Mouse (Mus musculus): ENCODE measurements around the gene Trak1. TPM values are rescaled to one million over a fixed set of nuclear protein-coding genes. Genes with fewer than 3 reads are reported as not detected.

The Trak1 gene
- polyA plus RNA-seq, 1 experiment from 2014 or later, result 5.1 TPM

GRCm38 (mm10) chr9:121257106-121257505 is 40.2 kb upstream of the Trak1 start:
- H3K4me3 ChIP-seq (ENCODE audit: low read depth, low read length), result no peak overlapping the region
- H3K27me3 ChIP-seq (ENCODE audit: insufficient read depth, low read length), result no peaks in the 10 kb centered on the region
- H3K9ac ChIP-seq (replicated peaks), result no peak overlapping the region
- WGBS (ENCODE audit: insufficient replicate concordance), result 81% methylated on average over 9 of the region's 9 CpGs
- no peak overlapping the region for H3K27ac ChIP-seq (ENCODE audit: low read depth)
- H3K4me1 ChIP-seq (ENCODE audit: insufficient read depth), result no peaks in the 10 kb centered on the region
- H3K4me2 ChIP-seq (ENCODE audit: low read depth, low read length), result no peak overlapping the region
- no peaks in the 10 kb centered on the region for H3K9me3 ChIP-seq (ENCODE audit: low read length)
- ATAC-seq (no peak), DNase-seq (no peak)
- H3K36me3 ChIP-seq (replicated peaks; ENCODE audit: insufficient read depth, low read length), result no peaks in the 10 kb centered on the region
- TF ChIP-seq CTCF (IDR thresholded peaks at IDR 0.05; ENCODE audit: low read depth), result no peak
- TF ChIP-seq EP300 (IDR thresholded peaks at IDR 0.05; ENCODE audit: low read depth), result no peak

GRCm38 (mm10) chr9:121265307-121265706 is 32.0 kb upstream of the Trak1 start:
- Histone ChIP-seq H3K9ac (replicated peaks) (no peak overlapping the region), H3K4me3 (ENCODE audit: low read depth, low read length) (no peak overlapping the region), H3K27ac (ENCODE audit: low read depth) (no peak overlapping the region), H3K4me1 (ENCODE audit: insufficient read depth) (no peaks in the 10 kb centered on the region), H3K36me3 (replicated peaks; ENCODE audit: insufficient read depth, low read length) (no peaks in the 10 kb centered on the region), H3K27me3 (ENCODE audit: insufficient read depth, low read length) (no peaks in the 10 kb centered on the region), H3K4me2 (ENCODE audit: low read depth, low read length) (no peak overlapping the region), H3K9me3 (ENCODE audit: low read length) (no peaks in the 10 kb centered on the region)
- 52% methylated on average over 10 of the region's 10 CpGs for WGBS (ENCODE audit: insufficient replicate concordance)
- TF ChIP-seq EP300 (IDR thresholded peaks at IDR 0.05; ENCODE audit: low read depth) (no peak), CTCF (IDR thresholded peaks at IDR 0.05; ENCODE audit: low read depth) (no peak)
- DNase-seq, result no peak
- ATAC-seq, result no peak

- DNase-seq (no peak), ATAC-seq (no peak)
- WGBS (ENCODE audit: insufficient replicate concordance), result 62% methylated on average over 1 of the region's 1 CpGs
- Histone ChIP-seq H3K27me3 (ENCODE audit: insufficient read depth, low read length) (no peaks in the 10 kb centered on the region), H3K4me3 (ENCODE audit: low read depth, low read length) (no peak overlapping the region), H3K36me3 (replicated peaks; ENCODE audit: insufficient read depth, low read length) (no peaks in the 10 kb centered on the region), H3K27ac (ENCODE audit: low read depth) (no peak overlapping the region), H3K9ac (replicated peaks) (no peak overlapping the region), H3K9me3 (ENCODE audit: low read length) (no peaks in the 10 kb centered on the region), H3K4me2 (ENCODE audit: low read depth, low read length) (no peak overlapping the region), H3K4me1 (ENCODE audit: insufficient read depth) (no peaks in the 10 kb centered on the region)
- TF ChIP-seq CTCF (IDR thresholded peaks at IDR 0.05; ENCODE audit: low read depth) (no peak), EP300 (IDR thresholded peaks at IDR 0.05; ENCODE audit: low read depth) (no peak)
Measured at GRCm38 (mm10) chr9:121271149-121271548, 26.2 kb upstream of the Trak1 start.

- TF ChIP-seq EP300 (IDR thresholded peaks at IDR 0.05; ENCODE audit: low read depth), result no peak
- no peak for TF ChIP-seq CTCF (IDR thresholded peaks at IDR 0.05; ENCODE audit: low read depth)
- Histone ChIP-seq H3K27ac (ENCODE audit: low read depth) (no peak overlapping the region), H3K4me1 (ENCODE audit: insufficient read depth) (no peaks in the 10 kb centered on the region), H3K4me3 (ENCODE audit: low read depth, low read length) (no peak overlapping the region), H3K36me3 (replicated peaks; ENCODE audit: insufficient read depth, low read length) (no peaks in the 10 kb centered on the region), H3K27me3 (ENCODE audit: insufficient read depth, low read length) (no peaks in the 10 kb centered on the region), H3K9me3 (ENCODE audit: low read length) (no peaks in the 10 kb centered on the region), H3K4me2 (ENCODE audit: low read depth, low read length) (no peak overlapping the region), H3K9ac (replicated peaks) (no peak overlapping the region)
- no peak for ATAC-seq
- no peak for DNase-seq
- 48% methylated on average over 4 of the region's 4 CpGs for WGBS (ENCODE audit: insufficient replicate concordance)
Measured at GRCm38 (mm10) chr9:121271561-121271960, 25.7 kb upstream of the Trak1 start.

- no peaks in the 10 kb centered on the region for H3K36me3 ChIP-seq (replicated peaks; ENCODE audit: insufficient read depth, low read length)
- H3K4me1 ChIP-seq (ENCODE audit: insufficient read depth), result peaks cover 11% of the 10 kb centered on the region
- H3K4me2 ChIP-seq (ENCODE audit: low read depth, low read length), result peak overlapping the region; percentile 89
- H3K4me3 ChIP-seq (ENCODE audit: low read depth, low read length), result peak overlapping the region; percentile 61
- TF ChIP-seq CTCF (IDR thresholded peaks at IDR 0.05; ENCODE audit: low read depth) (no peak), EP300 (IDR thresholded peaks at IDR 0.05; ENCODE audit: low read depth) (no peak)
- DNase-seq, result no peak
- no peak for ATAC-seq
- no peaks in the 10 kb centered on the region for H3K9me3 ChIP-seq (ENCODE audit: low read length)
- WGBS (ENCODE audit: insufficient replicate concordance), result 19% methylated on average over 15 of the region's 15 CpGs
- H3K27ac ChIP-seq (ENCODE audit: low read depth), result no peak overlapping the region
- no peaks in the 10 kb centered on the region for H3K27me3 ChIP-seq (ENCODE audit: insufficient read depth, low read length)
- peak overlapping the region; percentile 50 for H3K9ac ChIP-seq (replicated peaks)
Measured at GRCm38 (mm10) chr9:121276745-121277117, 20.6 kb upstream of the Trak1 start.

- ATAC-seq, result peak; percentile 98
- Histone ChIP-seq H3K4me1 (ENCODE audit: insufficient read depth) (peaks cover 11% of the 10 kb centered on the region), H3K27me3 (ENCODE audit: insufficient read depth, low read length) (no peaks in the 10 kb centered on the region), H3K36me3 (replicated peaks; ENCODE audit: insufficient read depth, low read length) (no peaks in the 10 kb centered on the region), H3K4me2 (ENCODE audit: low read depth, low read length) (peak within 1 kb of the TSS; percentile 89), H3K27ac (ENCODE audit: low read depth) (peak within 1 kb of the TSS; percentile 44), H3K4me3 (ENCODE audit: low read depth, low read length) (peak within 1 kb of the TSS; percentile 61), H3K9me3 (ENCODE audit: low read length) (no peaks in the 10 kb centered on the region), H3K9ac (replicated peaks) (peak within 1 kb of the TSS; percentile 50)
- peak; percentile 92 for DNase-seq
- no peak for TF ChIP-seq CTCF (IDR thresholded peaks at IDR 0.05; ENCODE audit: low read depth)
- no peak for TF ChIP-seq EP300 (IDR thresholded peaks at IDR 0.05; ENCODE audit: low read depth)
- whole genome bisulfite sequencing (ENCODE audit: insufficient replicate concordance), result under 1% methylated on average over 59 of the region's 59 CpGs
Measured at GRCm38 (mm10) chr9:121277118-121278060, 19.9 kb upstream of the Trak1 start, which contains the start of gene Ulk4. Gene Ulk4, minus strand, starts transcription at chr9:121277197.

Data from liver, postnatal 0 days (tissue).